Mouse (Mus musculus) midbrain, postnatal 0 days (tissue): ENCODE data around the gene Prkacb. TPM values are rescaled to one million over a fixed set of nuclear protein-coding genes. Genes with fewer than 3 reads are reported as not detected.

ENCODE experiments used
- ATAC-seq: fragments of 200-750 bp; cut with Nextera tagmentation; 2 replicates; pipeline ENCODE4 v1.8.0; 2017; ENCODE audit warnings: moderate number of reproducible peaks, mild to moderate bottlenecking, moderate TSS enrichment, moderate library complexity; ENCODE audit not compliant: low FRiP score
- DNase-seq: peaks from one replicate; pipeline ENCODE4 v3.0.0-alpha.2; 2015; ENCODE audit warnings: low spot score
- H3K27ac ChIP-seq: fragments of 300-500 bp; sonication (generic); 2 replicates; pipeline ENCODE4 v1.5.1; 2014; ENCODE audit warnings: low read depth, mild to moderate bottlenecking, low read length, mixed read lengths
- H3K27me3 ChIP-seq: fragments of 300-500 bp; sonication (generic); 2 replicates; pipeline ENCODE4 v1.6.1; 2014; ENCODE audit warnings: low read length, control low read depth, mixed read lengths; ENCODE audit not compliant: insufficient read depth
- H3K36me3 ChIP-seq: fragments of 300-500 bp; sonication (generic); 2 replicates; pipeline ENCODE4 v1.6.1; 2014; ENCODE audit warnings: low read length, control low read depth, mixed read lengths; ENCODE audit not compliant: insufficient read depth
- H3K4me1 ChIP-seq: fragments of 300-500 bp; sonication (generic); 2 replicates; pipeline ENCODE4 v1.6.1; 2014; ENCODE audit warnings: mild to moderate bottlenecking, control low read depth, antibody characterized with exemption, low read length, mixed read lengths; ENCODE audit not compliant: insufficient read depth
- H3K4me2 ChIP-seq: fragments of 300-500 bp; sonication (generic); 2 replicates; pipeline ENCODE4 v1.6.1; 2014; ENCODE audit warnings: low read depth, mild to moderate bottlenecking, low read length, mixed read lengths; ENCODE audit not compliant: poor library complexity, severe bottlenecking
- H3K4me3 ChIP-seq: fragments of 300-500 bp; sonication (generic); 2 replicates; pipeline ENCODE4 v1.5.1; 2014; ENCODE audit warnings: low read depth, mild to moderate bottlenecking, low read length, moderate library complexity
- H3K9ac ChIP-seq: fragments of 300-500 bp; sonication (generic); replicated peaks from 2 replicates; pipeline ENCODE4 v1.6.1; 2014; ENCODE audit warnings: mild to moderate bottlenecking, low read length, moderate library complexity, mixed read lengths; ENCODE audit not compliant: poor library complexity, severe bottlenecking
- H3K9me3 ChIP-seq: fragments of 300-500 bp; sonication (generic); 2 replicates; pipeline ENCODE4 v1.6.1; 2016; ENCODE audit warnings: low read length, control low read depth
- CTCF ChIP-seq: IDR thresholded peaks from 2 replicates; pipeline ENCODE4 v1.5.1; 2016; ENCODE audit warnings: antibody characterized with exemption, mild to moderate bottlenecking
- WGBS: fragments of 180-500 bp; shearing (Covaris S2); extraction: QIAGEN DNeasy Blood & Tissue Kit; methylation state at CpG from one replicate; pipeline ENCODE4 v1.1.7; 2014; 5-methylcytosine and 5-hydroxymethylcytosine counted together
- polyA plus RNA-seq: library from polyadenylated mRNA; unstranded; fragments of >200 nt; fragmentation: Nextera tagmentation; extraction: Ambion mirVana; gene quantifications from 2 replicates; pipeline ENCODE4 v1.2.1, GENCODE M21; 2015
- total RNA-seq: library from RNA; depleted of rRNA; stranded (reverse); fragments of >200 nt; gene quantifications from 2 replicates; pipeline ENCODE4 v1.2.3, GENCODE M21; 2014; rRNA removed

The Prkacb gene
- total RNA-seq (311 and 350 TPM in 2 replicates), polyA plus RNA-seq (220 and 221 TPM in 2 replicates)

DNA sequence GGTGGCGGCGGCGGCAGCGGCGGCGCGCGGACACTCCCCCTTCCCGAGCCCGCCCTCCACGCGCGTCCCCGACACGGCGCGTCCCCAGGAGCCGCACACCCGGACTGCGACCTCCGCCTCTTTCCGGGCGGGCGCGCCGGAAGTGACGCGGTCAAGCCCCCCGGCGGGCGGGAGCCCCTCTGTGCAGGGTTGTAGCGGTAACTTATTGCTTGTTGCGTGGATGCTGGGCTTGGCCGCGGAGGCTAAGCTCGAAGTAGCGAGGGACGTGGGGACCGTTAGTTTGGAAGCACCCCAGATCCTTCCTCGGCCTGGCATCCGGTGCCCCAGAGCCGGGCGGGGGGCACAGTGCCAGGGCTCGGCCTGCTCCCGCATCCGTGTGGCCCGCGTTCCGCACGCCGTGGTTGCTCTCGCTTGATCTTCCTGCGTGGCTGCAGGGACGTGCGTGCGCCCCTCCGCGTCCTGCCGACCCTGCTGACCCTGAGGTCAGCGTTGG lies at the start of gene Prkacb:
Gene Prkacb, minus strand, starts transcription at position 90 of the 493 bp plus-strand sequence.
- DNase-seq = peak; percentile 90

DNA sequence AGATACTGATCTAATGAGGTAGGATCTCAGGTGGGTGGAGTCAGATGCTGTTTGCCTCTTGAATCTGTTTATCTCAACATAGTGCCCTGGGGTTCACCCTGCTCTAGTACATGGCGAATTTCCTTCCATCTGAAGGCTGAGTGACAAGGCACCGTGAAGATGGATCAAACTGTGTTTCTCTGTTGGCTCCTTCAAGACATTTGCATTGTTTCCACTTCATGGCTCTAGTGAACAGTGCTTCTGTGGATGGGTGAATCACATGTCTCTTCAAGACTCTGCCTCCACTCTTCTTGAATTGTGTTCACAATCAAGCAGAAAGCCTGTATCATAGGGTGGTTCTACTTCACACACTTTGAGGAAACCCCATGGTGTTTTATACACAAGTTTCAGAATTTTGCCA lies 47.5 kb upstream of the Prkacb start:
- no peaks in the 10 kb centered on the region for H3K9me3 ChIP-seq
- no peak overlapping the region for H3K27ac ChIP-seq
- TF ChIP-seq CTCF = no peak
- ATAC-seq (no peak), DNase-seq (no peak)
- no peak overlapping the region for H3K9ac ChIP-seq
- WGBS = 77% methylated on average over 2 of the region's 2 CpGs
- no peak overlapping the region for H3K4me2 ChIP-seq
- no peaks in the 10 kb centered on the region for H3K4me1 ChIP-seq
- no peak overlapping the region for H3K4me3 ChIP-seq
- H3K36me3 ChIP-seq = no peaks in the 10 kb centered on the region
- no peaks in the 10 kb centered on the region for H3K27me3 ChIP-seq

More for the DNA sequence above, at the start of gene Prkacb:
- H3K4me3 ChIP-seq = peak within 1 kb of the TSS; percentile 99
- no peaks in the 10 kb centered on the region for H3K9me3 ChIP-seq
- no peaks in the 10 kb centered on the region; the same call in 1 of the 2 replicates for H3K4me1 ChIP-seq
- H3K27ac ChIP-seq = peak within 1 kb of the TSS; percentile 96
- H3K4me2 ChIP-seq = peak within 1 kb of the TSS; percentile 84
- WGBS = under 1% methylated on average over 43 of the region's 60 CpGs
- peak within 1 kb of the TSS; percentile 94 for H3K9ac ChIP-seq
- H3K27me3 ChIP-seq = no peaks in the 10 kb centered on the region
- no peaks in the 10 kb centered on the region for H3K36me3 ChIP-seq
- no peak for TF ChIP-seq CTCF
- ATAC-seq = peak; percentile 97

DNA sequence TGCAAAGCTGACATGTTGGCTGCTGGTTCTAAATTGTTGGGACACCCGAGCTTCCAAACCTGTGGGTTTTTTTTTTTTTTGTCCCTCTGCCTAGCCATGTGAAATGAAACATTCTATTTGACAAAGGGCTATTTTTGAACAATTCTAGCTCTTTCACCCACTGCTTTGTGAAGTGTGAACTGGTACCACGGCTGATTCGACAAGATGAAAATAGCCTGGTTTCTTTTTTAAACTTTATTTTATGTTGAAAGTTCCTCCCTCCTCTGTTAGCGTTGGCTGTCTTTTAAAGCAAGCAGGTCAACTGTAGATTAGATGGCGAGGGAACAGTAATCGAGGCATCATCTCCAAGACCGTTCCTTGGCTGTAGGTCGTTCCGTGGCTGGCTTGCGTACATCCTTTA lies 44.6 kb upstream of the Prkacb start:
- Histone ChIP-seq H3K9me3 (no peaks in the 10 kb centered on the region), H3K4me3 (no peak overlapping the region), H3K27ac (no peak overlapping the region), H3K4me2 (no peak overlapping the region), H3K36me3 (no peaks in the 10 kb centered on the region), H3K9ac (no peak overlapping the region), H3K4me1 (peaks cover 3% of the 10 kb centered on the region; the same call in 1 of the 2 replicates), H3K27me3 (no peaks in the 10 kb centered on the region)
- DNase-seq (no peak), ATAC-seq (no peak)
- no peak for TF ChIP-seq CTCF
- WGBS = 75% methylated on average over 10 of the region's 10 CpGs

DNA sequence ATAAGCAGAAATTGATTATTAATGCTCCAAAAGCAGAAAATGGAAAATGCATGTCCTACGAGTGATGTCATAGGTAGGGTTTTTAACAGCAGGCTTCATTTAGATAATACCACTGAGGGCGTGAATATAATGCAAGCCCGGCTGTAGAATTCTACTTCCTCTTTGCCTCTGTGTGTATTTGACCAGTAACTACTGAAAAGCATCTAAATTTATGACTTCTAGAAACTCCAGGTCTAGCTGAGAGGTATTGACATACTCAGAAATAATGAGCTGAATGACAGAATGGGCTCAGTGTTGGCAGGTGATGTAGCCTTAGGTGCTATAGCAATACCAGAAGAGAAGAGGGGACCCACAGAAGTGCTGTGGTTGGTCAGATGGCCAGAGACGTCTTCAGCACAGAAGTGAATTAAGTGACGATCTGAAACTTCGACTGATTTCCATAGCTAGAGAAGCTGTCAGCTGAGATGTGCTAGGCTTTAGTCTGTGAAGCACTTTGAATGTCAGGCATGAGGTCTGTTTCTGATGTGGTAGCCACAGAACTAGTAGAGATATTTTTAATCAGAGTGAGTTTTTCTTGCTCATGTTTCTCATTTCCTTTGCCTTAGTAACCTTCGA lies 41.8 kb upstream of the Prkacb start:
- no peak overlapping the region for H3K27ac ChIP-seq
- DNase-seq (no peak), ATAC-seq (no peak)
- no peak overlapping the region for H3K9ac ChIP-seq
- H3K27me3 ChIP-seq = no peaks in the 10 kb centered on the region
- 63% methylated on average over 7 of the region's 7 CpGs for WGBS
- H3K4me1 ChIP-seq = peaks cover 3% of the 10 kb centered on the region; the same call in 1 of the 2 replicates
- no peaks in the 10 kb centered on the region for H3K36me3 ChIP-seq
- H3K4me3 ChIP-seq = no peak overlapping the region
- TF ChIP-seq CTCF = no peak
- H3K4me2 ChIP-seq = peak overlapping the region; percentile 76
- H3K9me3 ChIP-seq = no peaks in the 10 kb centered on the region

DNA sequence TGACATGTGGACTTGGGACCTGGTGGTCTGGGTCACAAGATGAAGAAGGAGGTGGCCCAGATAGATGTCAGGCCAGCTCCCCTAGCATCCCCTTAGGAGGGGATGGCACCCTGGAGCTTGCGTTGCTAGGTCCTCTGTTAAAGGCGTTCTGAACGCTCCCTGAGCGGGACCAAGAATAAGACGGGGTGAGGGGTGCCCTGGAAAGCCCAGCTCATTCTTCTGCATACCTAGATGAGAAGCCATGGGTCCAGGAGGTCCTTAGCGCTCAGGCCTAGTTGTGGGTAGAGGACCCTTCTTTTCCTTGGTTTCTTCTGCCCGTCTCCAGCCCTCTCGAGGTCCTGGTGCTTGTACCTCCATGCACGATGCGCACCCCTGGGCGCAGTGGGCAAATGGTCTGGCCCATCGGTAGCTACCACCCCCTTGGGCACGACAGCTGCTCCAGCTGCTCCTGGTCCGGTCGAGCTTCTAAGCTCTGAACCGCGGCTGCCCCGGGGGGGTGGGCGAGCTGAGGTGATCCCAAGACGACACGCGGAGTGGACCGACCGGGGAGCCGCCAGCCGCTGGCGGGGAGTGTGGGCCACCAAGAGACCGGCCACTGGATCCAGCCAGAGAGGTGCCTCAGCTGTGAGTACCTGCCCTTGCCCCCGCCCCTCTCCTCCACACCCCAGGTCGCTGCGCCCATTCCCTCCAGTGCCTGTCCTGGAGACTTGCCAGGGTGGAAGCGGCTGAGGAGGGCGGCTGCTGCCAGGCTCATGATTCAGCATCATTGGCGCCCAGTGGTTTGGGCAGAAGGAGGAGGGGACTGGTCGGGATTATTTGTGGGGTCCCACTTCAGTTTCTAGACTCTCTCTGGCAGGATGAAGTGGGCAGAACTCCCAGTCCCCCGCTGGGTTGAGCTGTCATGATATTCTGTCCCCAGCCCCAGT lies 39.4 kb upstream of the Prkacb start, which contains the start of gene Ttll7:
Gene Ttll7, plus strand, starts transcription at position 402 of the 926 bp plus-strand sequence.
- Histone ChIP-seq H3K4me3 (peak within 1 kb of the TSS; percentile 75), H3K4me1 (peaks cover 3% of the 10 kb centered on the region; the same call in 1 of the 2 replicates), H3K27ac (peak within 1 kb of the TSS; percentile 70), H3K9me3 (no peaks in the 10 kb centered on the region), H3K27me3 (no peaks in the 10 kb centered on the region), H3K9ac (peak within 1 kb of the TSS; percentile 82), H3K4me2 (peak within 1 kb of the TSS; percentile 76), H3K36me3 (no peaks in the 10 kb centered on the region)
- under 1% methylated on average over 33 of the region's 36 CpGs for WGBS
- ATAC-seq (peak; percentile 90), DNase-seq (peak; percentile 84)
- TF ChIP-seq CTCF = 0 out of 2 replicates have a peak, but pooled peaks have one; percentile 3
